Mouse (Mus musculus) heart, adult 2 months (tissue): ENCODE results near the gene Hp. TPM values are rescaled to one million over a fixed set of nuclear protein-coding genes. Genes with fewer than 3 reads are reported as not detected.

Experiments used
- DNase-seq, 2 experiments: peaks; one replicate each; pipeline ENCODE4 v3.0.0; 2021
- H3K27ac ChIP-seq: fragments of 200-600 bp; 2 replicates; pipeline ENCODE4 v1.8.1; 2022
- H3K27me3 ChIP-seq: fragments of 200-500 bp; 2 replicates; pipeline ENCODE4 v1.6.1; 2012; ENCODE audit warnings: mild to moderate bottlenecking, low read length, inconsistent platforms, mixed read lengths; ENCODE audit not compliant: control insufficient read depth, insufficient read depth
- H3K36me3 ChIP-seq: fragments of 200-500 bp; 2 replicates; pipeline ENCODE4 v1.6.1; 2012; ENCODE audit warnings: low read length, inconsistent platforms; ENCODE audit not compliant: control insufficient read depth, insufficient read depth
- H3K4me1 ChIP-seq: fragments of 200-500 bp; 2 replicates; pipeline ENCODE4 v1.6.1; 2011; ENCODE audit warnings: low read length; ENCODE audit not compliant: control insufficient read depth, insufficient read depth
- H3K4me3 ChIP-seq: fragments of 200-600 bp; 2 replicates; pipeline ENCODE4 v1.8.1; 2022
- H3K79me2 ChIP-seq: fragments of 200-500 bp; replicated peaks from 2 replicates; pipeline ENCODE4 v1.6.1; 2012; ENCODE audit warnings: mild to moderate bottlenecking, inconsistent platforms, low read length, moderate library complexity, mixed read lengths; ENCODE audit not compliant: control insufficient read depth, insufficient read depth
- H3K9ac ChIP-seq: fragments of 200-500 bp; 2 replicates; pipeline ENCODE4 v1.6.1; 2012; ENCODE audit warnings: low read depth, mild to moderate bottlenecking, control low read depth, inconsistent platforms, low read length, mixed read lengths
- CTCF ChIP-seq: fragments of 200-600 bp; IDR thresholded peaks from 2 replicates; pipeline ENCODE4 v1.8.1; 2022; ENCODE audit warnings: antibody characterized with exemption, mild to moderate bottlenecking, moderate library complexity
- EP300 ChIP-seq: fragments of 200-500 bp; IDR thresholded peaks from 2 replicates; pipeline ENCODE4 v1.6.1; 2011; ENCODE audit warnings: low read depth, low read length, control low read depth; ENCODE audit not compliant: insufficient read depth
- POLR2A ChIP-seq: fragments of 200-500 bp; IDR thresholded peaks from 2 replicates; pipeline ENCODE4 v1.6.1; 2011; ENCODE audit warnings: mild to moderate bottlenecking, low read depth, low read length, control low read depth; ENCODE audit not compliant: insufficient read depth
- WGBS: fragments of 180-500 bp; shearing (Covaris S2); methylation state at CpG from one replicate; pipeline ENCODE4 v1.1.7; 2018; 5-methylcytosine and 5-hydroxymethylcytosine counted together
- intact Hi-C: fragments of 180-260 bp; cut with DNase I; formaldehyde crosslinking; loops from one replicate; pipeline ENCODE4 v1.15.1; 2025
- polyA plus RNA-seq: library from polyadenylated mRNA; depleted of rRNA; stranded (reverse); fragments of >200 nt; gene quantifications from 2 replicates; pipeline ENCODE4 v1.2.3, GENCODE M21; 2012
- total RNA-seq, 2 experiments: library from RNA; stranded (reverse); gene quantifications; 2 replicates each; pipeline ENCODE4 v1.2.3; 2021

Hp gene
- total and polyA plus RNA-seq, 3 experiments: 6.7 to 76.1 (median 8.9) TPM

DNA sequence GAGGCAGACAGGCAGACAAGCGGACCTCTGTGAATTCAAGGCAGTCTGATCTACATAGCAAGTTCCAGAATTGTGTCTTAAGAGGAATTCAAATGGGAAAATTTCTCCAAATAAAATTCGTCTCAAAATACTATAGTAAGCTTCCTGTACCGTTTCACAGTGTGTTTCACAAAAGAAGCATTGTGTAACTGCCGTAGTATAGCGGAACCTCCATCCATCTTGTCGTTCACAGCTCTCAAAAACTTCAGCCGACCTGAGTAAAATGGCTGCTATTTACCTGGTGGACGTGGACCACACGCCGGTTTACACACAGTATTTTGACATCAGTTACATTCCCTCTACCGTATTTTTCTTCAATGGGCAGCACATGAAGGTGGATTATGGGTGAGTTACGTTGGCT is 7.8 kb downstream of the Hp start:
- Histone ChIP-seq H3K9ac (no peak overlapping the region), H3K27me3 (no peaks in the 10 kb centered on the region), H3K4me3 (no peak overlapping the region), H3K27ac (no peak overlapping the region), H3K4me1 (no peaks in the 10 kb centered on the region), H3K36me3 (no peaks in the 10 kb centered on the region), H3K79me2 (no peaks in the 10 kb centered on the region)
- no peak for TF ChIP-seq CTCF
- no peak for TF ChIP-seq EP300
- no peak for TF ChIP-seq POLR2A
- DNase-seq: no peak
- intact Hi-C loops: no loop called here
- WGBS: 88% methylated on average over 12 of the region's 12 CpGs

DNA sequence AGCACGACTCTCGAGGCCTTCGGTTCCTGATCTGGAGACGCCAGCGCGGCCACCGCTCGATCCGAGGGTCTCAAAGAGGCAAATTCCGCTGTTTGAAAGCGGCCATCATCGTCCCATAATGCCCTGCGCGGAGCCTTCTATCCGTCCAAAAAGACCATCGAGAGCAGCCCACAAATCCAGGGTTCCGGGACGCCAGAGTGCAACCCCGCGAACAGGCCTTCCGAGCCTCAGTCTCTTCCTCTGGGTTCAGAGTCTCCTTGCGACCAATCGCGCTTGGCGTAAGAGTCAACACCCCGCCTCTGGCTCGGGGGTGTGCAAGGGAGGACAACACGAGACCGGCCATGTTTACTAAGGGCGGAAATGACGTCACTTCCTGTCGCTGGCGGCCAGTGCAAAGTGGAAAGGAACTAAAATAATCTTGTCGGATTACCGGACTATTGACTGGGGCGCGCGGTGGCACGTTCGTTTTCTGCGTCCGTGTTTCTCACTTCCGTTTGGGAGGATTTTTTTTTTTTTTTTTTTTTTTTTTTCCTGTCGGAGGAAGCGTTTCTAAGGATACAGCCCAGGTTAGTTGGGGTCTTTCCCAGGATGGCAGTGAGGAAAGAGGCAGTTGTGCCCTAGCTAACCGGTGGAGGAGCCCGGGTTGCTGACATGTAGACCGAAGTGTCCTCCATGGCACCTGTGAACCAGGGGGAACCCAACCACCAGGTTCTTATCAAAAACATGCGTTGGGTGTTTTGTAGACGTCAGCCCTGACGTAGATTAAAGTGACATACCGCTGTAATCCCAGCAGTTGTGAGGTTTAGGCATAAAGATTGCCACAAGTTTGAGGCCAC is 13.3 kb downstream of the Hp start, which contains the start of the genes Dhx38 and Txnl4b:
Dhx38 (minus strand) TSS at position 364 of the 836 bp plus-strand sequence.
Txnl4b (plus strand) TSS at position 395 of the 836 bp plus-strand sequence.
- peak within 1 kb of the TSS; percentile 81 for H3K9ac ChIP-seq
- H3K27me3 ChIP-seq: no peaks in the 10 kb centered on the region
- peak within 1 kb of the TSS; percentile 84 for H3K4me3 ChIP-seq
- intact Hi-C loops: loop anchor here (1.0 to 10.0 kb wide), 4 partner anchors 43 to 1981 kb away; partner anchors contain the start of genes Ap1g1, Dhodh, Phlpp2 and Psmd7
- WGBS: under 1% methylated on average over 52 of the region's 52 CpGs
- peak within 1 kb of the TSS; percentile 92 for H3K27ac ChIP-seq
- no peaks in the 10 kb centered on the region for H3K79me2 ChIP-seq
- DNase-seq: peak; percentile 97 to 99
- TF ChIP-seq CTCF: no peak
- peak; percentile 88 for TF ChIP-seq EP300
- no peak for TF ChIP-seq POLR2A
- H3K36me3 ChIP-seq: no peaks in the 10 kb centered on the region; the same call in 1 of the 2 replicates
- H3K4me1 ChIP-seq: no peaks in the 10 kb centered on the region

DNA sequence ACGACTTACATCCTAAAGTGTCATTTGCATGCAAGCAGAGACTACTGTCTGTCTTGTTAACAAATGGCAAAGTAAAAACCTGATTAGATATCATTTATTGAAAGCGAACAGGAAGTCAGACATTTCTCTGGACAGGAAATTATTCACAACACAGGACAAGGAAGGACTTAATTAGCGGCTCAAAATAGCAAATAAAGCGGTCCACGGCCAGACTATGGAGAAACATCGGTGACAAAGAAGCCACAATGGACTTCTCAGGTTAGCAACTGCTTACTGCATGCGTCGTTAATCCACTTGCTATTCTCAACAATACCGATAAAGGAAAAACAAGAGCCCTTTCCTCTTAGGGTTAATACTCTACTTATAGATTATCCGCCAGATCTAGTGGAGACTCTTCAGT is 14.2 kb downstream of the Hp start:
- no peak for TF ChIP-seq EP300
- TF ChIP-seq CTCF: no peak
- TF ChIP-seq POLR2A: no peak
- peak overlapping the region; percentile 84 for H3K4me3 ChIP-seq
- peak overlapping the region; percentile 58; the same call in 1 of the 2 replicates for H3K9ac ChIP-seq
- no peaks in the 10 kb centered on the region; the same call in 1 of the 2 replicates for H3K36me3 ChIP-seq
- DNase-seq: no peak
- H3K27ac ChIP-seq: peak overlapping the region; percentile 92
- no peaks in the 10 kb centered on the region for H3K79me2 ChIP-seq
- 1% methylated on average over 10 of the region's 10 CpGs for WGBS
- no peaks in the 10 kb centered on the region for H3K27me3 ChIP-seq
- no peaks in the 10 kb centered on the region for H3K4me1 ChIP-seq
- intact Hi-C loops: loop anchor here (5.0 to 10.0 kb wide), 3 partner anchors 213 to 1980 kb away; partner anchors contain the start of genes Ap1g1, Phlpp2 and Psmd7

DNA sequence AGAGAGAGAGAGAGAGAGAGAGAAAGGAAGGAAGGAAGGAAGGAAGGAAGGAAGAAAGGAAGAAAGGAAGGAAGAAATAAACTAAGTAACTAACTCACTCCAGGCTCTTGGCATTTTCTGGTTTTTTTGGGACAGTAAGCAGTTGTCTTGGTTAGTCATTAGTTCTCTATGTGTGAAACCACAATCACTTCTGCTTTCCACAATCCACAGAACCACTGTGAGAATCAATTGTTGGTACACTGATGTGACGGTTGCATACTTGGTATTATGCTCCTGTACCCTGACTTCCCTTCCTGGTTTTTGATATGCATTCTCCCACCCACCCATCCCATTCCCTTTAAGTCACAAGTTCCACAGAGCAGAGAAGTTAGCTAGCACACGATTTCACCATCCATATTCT is 15.1 kb downstream of the Hp start:
- 67% methylated on average over 2 of the region's 2 CpGs for WGBS
- H3K4me1 ChIP-seq: no peaks in the 10 kb centered on the region
- no peaks in the 10 kb centered on the region; the same call in 1 of the 2 replicates for H3K36me3 ChIP-seq
- H3K9ac ChIP-seq: no peak overlapping the region
- no peak overlapping the region for H3K4me3 ChIP-seq
- H3K27me3 ChIP-seq: no peaks in the 10 kb centered on the region
- TF ChIP-seq EP300 (no peak), CTCF (no peak), POLR2A (no peak)
- intact Hi-C loops: loop anchor here (10.0 kb wide), 2 partner anchors 301 to 1979 kb away; partner anchors contain the start of genes Phlpp2 and Psmd7
- H3K79me2 ChIP-seq: no peaks in the 10 kb centered on the region
- H3K27ac ChIP-seq: no peak overlapping the region
- DNase-seq: no peak

DNA sequence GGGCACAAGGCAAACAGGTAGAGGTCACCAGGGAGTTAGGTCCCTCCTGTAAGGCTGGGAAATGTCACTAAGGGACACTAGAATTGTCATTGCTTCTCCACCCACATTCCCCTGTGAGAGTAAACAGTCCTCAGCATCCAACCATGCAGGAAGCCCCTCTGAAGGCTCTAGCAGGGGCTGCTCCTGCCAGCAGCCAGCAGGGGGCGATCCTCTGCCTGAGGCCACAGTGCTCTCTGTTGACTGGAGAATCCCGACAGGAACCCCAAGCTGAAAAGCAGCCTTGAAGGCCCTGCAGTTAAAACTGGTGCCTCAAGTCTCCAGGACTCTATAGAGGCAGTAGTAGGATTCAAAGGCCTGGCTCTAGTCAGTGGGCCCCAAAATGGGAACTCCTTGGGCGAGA is 27.3 kb downstream of the Hp start:
- no peaks in the 10 kb centered on the region for H3K36me3 ChIP-seq
- H3K4me3 ChIP-seq: no peak overlapping the region
- H3K79me2 ChIP-seq: no peaks in the 10 kb centered on the region
- no peak overlapping the region for H3K9ac ChIP-seq
- H3K27ac ChIP-seq: no peak overlapping the region
- intact Hi-C loops: no loop called here
- TF ChIP-seq EP300: no peak
- peak; percentile 70 for TF ChIP-seq CTCF
- 54% methylated on average over 3 of the region's 3 CpGs for WGBS
- no peak for DNase-seq
- H3K4me1 ChIP-seq: no peaks in the 10 kb centered on the region
- no peaks in the 10 kb centered on the region for H3K27me3 ChIP-seq

DNA sequence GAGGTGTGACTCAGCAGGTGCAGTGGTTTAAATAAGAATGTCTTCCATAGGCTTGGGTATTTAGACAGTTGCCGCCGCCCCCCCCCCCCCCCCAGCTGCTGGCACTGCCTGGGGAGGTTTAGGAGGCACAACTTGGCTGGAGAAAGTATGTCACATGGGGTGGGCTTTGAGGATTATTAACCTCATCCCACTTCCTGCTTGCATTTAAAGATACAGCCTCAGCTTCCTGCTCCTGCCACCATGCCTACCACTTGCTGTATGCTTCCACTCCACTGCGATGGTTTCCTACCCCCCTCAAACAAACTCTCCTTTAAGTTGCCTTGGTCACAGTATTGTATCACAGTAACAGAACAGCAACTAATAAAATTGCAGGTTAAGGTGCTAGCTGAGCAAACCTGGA is 34.9 kb downstream of the Hp start:
- intact Hi-C loops: no loop called here
- H3K9ac ChIP-seq: no peak overlapping the region

More for the DNA sequence above, 34.9 kb downstream of the Hp start:
- DNase-seq: no peak
- no peak overlapping the region for H3K27ac ChIP-seq
- TF ChIP-seq CTCF: no peak
- no peak for TF ChIP-seq EP300
- TF ChIP-seq POLR2A: no peak
- H3K79me2 ChIP-seq: no peaks in the 10 kb centered on the region
- H3K36me3 ChIP-seq: no peaks in the 10 kb centered on the region
- WGBS: 57% methylated on average over 3 of the region's 3 CpGs
- H3K27me3 ChIP-seq: no peaks in the 10 kb centered on the region
- no peak overlapping the region for H3K4me3 ChIP-seq
- no peaks in the 10 kb centered on the region for H3K4me1 ChIP-seq
